26 mouse cellular contexts compared by ENCODE assay signal in the genomic region with DNA sequence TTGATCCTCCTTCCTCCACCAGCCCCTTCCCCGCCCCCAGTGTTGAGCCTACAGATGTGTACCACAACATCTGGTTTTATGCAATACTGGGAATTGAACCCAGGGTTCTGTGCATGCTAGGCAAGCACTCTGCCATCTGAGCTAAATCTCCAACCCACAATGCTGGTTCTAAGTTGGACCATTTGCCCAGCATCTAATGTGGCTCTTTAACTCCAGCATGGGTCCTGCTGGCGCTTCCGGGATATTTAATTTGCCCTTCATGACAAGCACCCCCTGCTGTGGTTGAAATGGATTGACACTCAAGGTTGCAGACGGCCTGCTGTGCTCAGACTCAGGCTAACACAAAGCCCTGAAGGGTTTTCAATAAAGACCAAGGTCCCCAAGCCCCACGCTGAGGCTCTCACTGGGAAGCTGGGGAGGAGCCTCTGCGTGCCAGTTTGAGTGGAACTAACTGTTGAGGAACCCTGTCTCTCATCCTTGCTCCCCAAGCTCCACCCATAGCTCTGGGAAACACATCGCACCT. TPM values are rescaled to one million over a fixed set of nuclear protein-coding genes. Genes with fewer than 3 reads are reported as not detected.
DNase-seq lines count a peak whose midpoint lies in the region; ATAC-seq and TF ChIP-seq lines count a peak whose summit lies in the region.
"Had no signal": no experiment of that assay in that cellular context is flagged by ENCODE, and none has a peak within 500 bp of the region (broad histone marks: within the 10 kb centered on the region; RNA-seq: fewer than 3 reads in every experiment).

No protein-coding gene starts in this region.

- no peak overlapping the region for H3K4me2 ChIP-seq in lung, postnatal 0 days (replicated peaks; ENCODE audit: low read depth, low read length)
- H3K4me2 ChIP-seq: embryonic facial prominence, embryonic 13.5 days; forebrain, embryonic 12.5 days; forebrain, embryonic 15.5 days; heart, embryonic 13.5 days; hindbrain, embryonic 12.5 days; hindbrain, embryonic 15.5 days had no signal

- no peak for TF ChIP-seq EP300 in lung, postnatal 0 days (IDR thresholded peaks at IDR 0.05)

- H3K36me3 ChIP-seq in E14TG2a.4 (ENCODE audit: insufficient read depth, low read length): no peaks in the 10 kb centered on the region
- H3K36me3 ChIP-seq in lung, postnatal 0 days (ENCODE audit: insufficient read depth, low read length): no peaks in the 10 kb centered on the region
- H3K36me3 ChIP-seq: embryonic facial prominence, embryonic 10.5 days; embryonic facial prominence, embryonic 13.5 days; heart, embryonic 13.5 days had no signal

- peak overlapping the region; percentile 41; the same call in 1 of the 2 replicates for H3K4me3 ChIP-seq in E14TG2a.4 (replicated peaks; ENCODE audit: low read length)
- no peak overlapping the region for H3K4me3 ChIP-seq in lung, postnatal 0 days (ENCODE audit: low read depth, low read length)
- H3K4me3 ChIP-seq: embryonic facial prominence, embryonic 10.5 days; embryonic facial prominence, embryonic 13.5 days; erythroblast, embryonic 14.5 days; forebrain, embryonic 12.5 days; forebrain, embryonic 15.5 days; heart, embryonic 13.5 days; hindbrain, embryonic 12.5 days; hindbrain, embryonic 15.5 days had no signal

- 59% methylated on average over 7 of the region's 7 CpGs for WGBS in lung, postnatal 0 days

- peak; percentile 99 for DNase-seq in ES-CJ7 (ENCODE audit: low read depth, low spot score)
- DNase-seq in R1 (ENCODE audit: low read depth, low spot score): peak; percentile 96
- DNase-seq in adrenal gland, adult 2 months: no peak
- no peak for DNase-seq in lung, postnatal 0 days (ENCODE audit: low spot score)
- no peak for DNase-seq in urinary bladder, postnatal 4 days (ENCODE audit: low spot score in 2 of 2)
- DNase-seq: adrenal gland, postnatal 10 days; B cell, adult 2 months; cerebellum, adult 11 months; cerebellum, adult 2 months; cerebellum, adult 9-11 months; cerebellum, postnatal 25 days; embryo, embryonic 11 days; gastrocnemius, postnatal 25 days; heart, adult 18-20 months; kidney, adult 2 months had no signal

- peaks cover 67% of the 10 kb centered on the region for H3K4me1 ChIP-seq in E14TG2a.4 (replicated peaks; ENCODE audit: low read depth, low read length)
- H3K4me1 ChIP-seq in lung, postnatal 0 days (ENCODE audit: insufficient read depth, low read depth, low read length): no peaks in the 10 kb centered on the region; the same call in 1 of the 2 replicates
- H3K4me1 ChIP-seq: embryonic facial prominence, embryonic 13.5 days; forebrain, embryonic 15.5 days; hindbrain, embryonic 15.5 days had no signal

- H3K9me3 ChIP-seq in E14TG2a.4 (ENCODE audit: low read length): peaks cover 5% of the 10 kb centered on the region; the same call in 1 of the 2 replicates
- no peaks in the 10 kb centered on the region for H3K9me3 ChIP-seq in lung, postnatal 0 days (ENCODE audit: low read length)
- H3K9me3 ChIP-seq: embryonic facial prominence, embryonic 10.5 days; embryonic facial prominence, embryonic 13.5 days; forebrain, embryonic 12.5 days; forebrain, embryonic 15.5 days; heart, embryonic 13.5 days; hindbrain, embryonic 12.5 days; hindbrain, embryonic 15.5 days had no signal

- no peak overlapping the region for H3K27ac ChIP-seq in lung, postnatal 0 days (ENCODE audit: low read length)
- H3K27ac ChIP-seq: embryonic facial prominence, embryonic 10.5 days; embryonic facial prominence, embryonic 13.5 days; forebrain, embryonic 12.5 days; forebrain, embryonic 15.5 days; heart, embryonic 13.5 days; hindbrain, embryonic 12.5 days; hindbrain, embryonic 15.5 days had no signal

- H3K9ac ChIP-seq in lung, postnatal 0 days (replicated peaks; ENCODE audit: low read depth): no peak overlapping the region
- H3K9ac ChIP-seq: embryonic facial prominence, embryonic 13.5 days; forebrain, embryonic 12.5 days; forebrain, embryonic 15.5 days; heart, embryonic 13.5 days; hindbrain, embryonic 12.5 days; hindbrain, embryonic 15.5 days had no signal

- ATAC-seq in lung, postnatal 0 days: no peak
- ATAC-seq: activated CD4-positive, CD25-positive, alpha-beta regulatory T cell, adult 4 months; forebrain, embryonic 15.5 days; intestine, postnatal 0 days had no signal

- TF ChIP-seq CTCF in E14TG2a.4 (conservative IDR thresholded peaks at IDR 0.05; ENCODE audit: low read length): no peak
- TF ChIP-seq CTCF in lung, postnatal 0 days (IDR thresholded peaks at IDR 0.05): no peak

- peaks cover 9% of the 10 kb centered on the region; the same call in 1 of the 2 replicates for H3K27me3 ChIP-seq in E14TG2a.4 (ENCODE audit: insufficient read depth, low read length)
- H3K27me3 ChIP-seq in lung, postnatal 0 days (replicated peaks; ENCODE audit: insufficient read depth, low read length): no peaks in the 10 kb centered on the region
- H3K27me3 ChIP-seq: embryonic facial prominence, embryonic 13.5 days; forebrain, embryonic 12.5 days; forebrain, embryonic 15.5 days; heart, embryonic 13.5 days; hindbrain, embryonic 12.5 days; hindbrain, embryonic 15.5 days had no signal

RNA-seq across cellular contexts. Expression of a gene that starts 43.6 kb away (rescaled TPM):
- 10 to 100 TPM; 17.2 to 19.2 TPM for total RNA-seq in adrenal gland, adult 2 months (2021)
- 30.4 and 31.5 TPM in 2 replicates for polyA plus RNA-seq in adrenal gland, adult 2 months (2012; rRNA removed)
- 31.2 and 34.0 TPM in 2 replicates for polyA plus RNA-seq in lung, postnatal 0 days (2015; fragmentation: Nextera tagmentation; extraction: Ambion mirVana)

Comparison
In these comparisons a context has a peak if more than half of its experiments do, and no peak if none do; other contexts are left out.
1. DNase-seq: peak in ES-CJ7 (single experiment) and R1 (single experiment); none in adrenal gland, adult 2 months (single experiment), lung, postnatal 0 days (single experiment) and urinary bladder, postnatal 4 days (0 of 2).